Mouse (Mus musculus): ENCODE results near the gene Kcna10.

DNA sequence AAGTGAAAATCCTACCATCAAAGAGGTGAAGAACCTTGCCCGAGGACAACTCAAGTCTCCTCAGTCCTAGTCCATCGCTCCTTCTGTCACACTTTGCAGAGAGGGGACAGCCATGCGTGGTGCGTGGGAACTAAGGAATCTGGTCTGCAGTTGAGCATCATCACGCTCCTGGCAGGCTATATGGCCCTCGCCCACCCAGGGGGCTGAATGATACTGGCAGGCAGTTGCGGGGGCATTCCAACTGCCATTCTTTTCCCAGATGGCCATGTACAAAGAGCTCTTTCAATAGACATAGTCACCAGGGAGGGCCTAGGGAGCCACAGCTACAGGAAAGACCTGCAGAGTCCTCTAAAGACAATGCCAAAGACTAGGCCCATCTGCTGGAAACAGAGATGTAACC lies 24.0 kb upstream of the Kcna10 start:
- TF ChIP-seq CTCF (IDR thresholded peaks at IDR 0.05; ENCODE audit: extremely low read depth, insufficient read depth, low read length) (no peak), POLR2A (IDR thresholded peaks at IDR 0.05; ENCODE audit: extremely low read depth, insufficient read depth, low read length) (no peak)
